Mouse (Mus musculus) midbrain, embryonic 15.5 days (tissue): ENCODE measurements at regions not wholly inside any gene's neighbourhood (a gene's known extent, or its start where the extent isn't known, plus 50 kb on each side); places are given as distances from the start of the nearest gene placed in this dataset.
"Not testable (repeated sequence)": the region's sequence is repeated elsewhere in the genome, so short reads cannot be mapped to it uniquely, and the experiment has no call there.

ENCODE experiments used
- ATAC-seq: fragments of 200-750 bp; cut with Nextera tagmentation; replicated peaks from 2 replicates; pipeline ENCODE4 v1.8.0; 2017; ENCODE audit warnings: moderate TSS enrichment
- H3K27ac ChIP-seq: fragments of 300-500 bp; sonication (generic); 2 replicates; pipeline ENCODE4 v1.5.1; 2015; ENCODE audit warnings: mild to moderate bottlenecking, inconsistent platforms
- H3K27me3 ChIP-seq: fragments of 300-500 bp; sonication (generic); replicated peaks from 2 replicates; pipeline ENCODE4 v1.6.1; 2015; ENCODE audit warnings: inconsistent platforms
- H3K36me3 ChIP-seq: fragments of 300-500 bp; sonication (generic); replicated peaks from 2 replicates; pipeline ENCODE4 v1.6.1; 2015; ENCODE audit warnings: inconsistent platforms
- H3K4me1 ChIP-seq: fragments of 300-500 bp; sonication (generic); 2 replicates; pipeline ENCODE4 v1.6.1; 2015; ENCODE audit warnings: inconsistent platforms
- H3K4me2 ChIP-seq: fragments of 300-500 bp; sonication (generic); 2 replicates; pipeline ENCODE4 v1.6.1; 2015; ENCODE audit warnings: inconsistent platforms, mild to moderate bottlenecking, moderate library complexity
- H3K4me3 ChIP-seq: fragments of 300-500 bp; sonication (generic); 2 replicates; pipeline ENCODE4 v1.5.1; 2015; ENCODE audit warnings: mild to moderate bottlenecking, inconsistent platforms
- H3K9ac ChIP-seq: fragments of 300-500 bp; sonication (generic); 2 replicates; pipeline ENCODE4 v1.6.1; 2015; ENCODE audit warnings: mild to moderate bottlenecking, inconsistent platforms
- H3K9me3 ChIP-seq: fragments of 300-500 bp; sonication (generic); 2 replicates; pipeline ENCODE4 v1.6.1; 2016; ENCODE audit warnings: inconsistent platforms
- WGBS: fragments of 180-500 bp; shearing (Covaris S2); methylation state at CpG from one replicate; pipeline ENCODE4 v1.1.7; 2015; ENCODE audit warnings: mixed read lengths; 5-methylcytosine and 5-hydroxymethylcytosine counted together

- H3K27me3 ChIP-seq: no peaks in the 10 kb centered on the region
- H3K36me3 ChIP-seq: no peaks in the 10 kb centered on the region
- no peak for ATAC-seq
- no peak overlapping the region for H3K4me2 ChIP-seq
- peaks cover 13% of the 10 kb centered on the region; the same call in 1 of the 2 replicates for H3K4me1 ChIP-seq
- 52% methylated on average over 11 of the region's 11 CpGs for WGBS
- no peak overlapping the region for H3K4me3 ChIP-seq
- H3K27ac ChIP-seq: 0 out of 2 replicates have a peak overlapping the region, but pooled peaks have one; percentile 25
- H3K9ac ChIP-seq: no peak overlapping the region
- no peaks in the 10 kb centered on the region for H3K9me3 ChIP-seq
Observed at GRCm38 (mm10) chr1:35875210-35875811, 192.9 kb upstream of the Hs6st1 start.

GRCm38 (mm10) chr1:35878426-35878825, 189.8 kb upstream of the Hs6st1 start:
- 88% methylated on average over 4 of the region's 4 CpGs for WGBS
- Histone ChIP-seq H3K9me3 (no peaks in the 10 kb centered on the region), H3K9ac (no peak overlapping the region), H3K36me3 (no peaks in the 10 kb centered on the region), H3K4me1 (peaks cover 8% of the 10 kb centered on the region; the same call in 1 of the 2 replicates), H3K27me3 (no peaks in the 10 kb centered on the region), H3K4me3 (no peak overlapping the region), H3K4me2 (no peak overlapping the region), H3K27ac (no peak overlapping the region)
- no peak for ATAC-seq

- Histone ChIP-seq H3K4me1 (peaks cover 8% of the 10 kb centered on the region; the same call in 1 of the 2 replicates), H3K27ac (no peak overlapping the region)
Observed at GRCm38 (mm10) chr1:35879388-35880093, 188.7 kb upstream of the Hs6st1 start.

GRCm38 (mm10) chr1:35880562-35881265, 187.5 kb upstream of the Hs6st1 start:
- WGBS: 91% methylated on average over 6 of the region's 6 CpGs
- Histone ChIP-seq H3K4me2 (no peak overlapping the region), H3K4me1 (peaks cover 8% of the 10 kb centered on the region; the same call in 1 of the 2 replicates), H3K36me3 (no peaks in the 10 kb centered on the region), H3K27ac (no peak overlapping the region), H3K27me3 (no peaks in the 10 kb centered on the region), H3K4me3 (no peak overlapping the region), H3K9ac (no peak overlapping the region), H3K9me3 (no peaks in the 10 kb centered on the region)
- ATAC-seq: no peak

More at GRCm38 (mm10) chr1:35879388-35880093, 188.7 kb upstream of the Hs6st1 start:
- H3K4me2 ChIP-seq: no peak overlapping the region
- no peaks in the 10 kb centered on the region for H3K27me3 ChIP-seq
- H3K9me3 ChIP-seq: no peaks in the 10 kb centered on the region
- no peaks in the 10 kb centered on the region for H3K36me3 ChIP-seq
- no peak overlapping the region for H3K9ac ChIP-seq
- 59% methylated on average over 11 of the region's 11 CpGs for WGBS
- ATAC-seq: peak; percentile 62; the same call in 1 of the 2 replicates
- H3K4me3 ChIP-seq: no peak overlapping the region

GRCm38 (mm10) chr1:35881521-35881920, 186.7 kb upstream of the Hs6st1 start:
- Histone ChIP-seq H3K27me3 (no peaks in the 10 kb centered on the region), H3K4me1 (peaks cover 8% of the 10 kb centered on the region; the same call in 1 of the 2 replicates), H3K36me3 (no peaks in the 10 kb centered on the region), H3K27ac (no peak overlapping the region), H3K4me2 (no peak overlapping the region), H3K9ac (no peak overlapping the region), H3K4me3 (no peak overlapping the region), H3K9me3 (no peaks in the 10 kb centered on the region)
- 83% methylated on average over 4 of the region's 4 CpGs for WGBS
- ATAC-seq: no peak

- Histone ChIP-seq H3K4me2 (no peak overlapping the region), H3K27me3 (no peaks in the 10 kb centered on the region), H3K4me1 (peaks cover 8% of the 10 kb centered on the region; the same call in 1 of the 2 replicates), H3K9me3 (no peaks in the 10 kb centered on the region), H3K4me3 (no peak overlapping the region), H3K36me3 (no peaks in the 10 kb centered on the region), H3K27ac (no peak overlapping the region), H3K9ac (no peak overlapping the region)
- 74% methylated on average over 1 of the region's 1 CpGs for WGBS
- ATAC-seq: no peak
Observed at GRCm38 (mm10) chr1:35882101-35882500, 186.1 kb upstream of the Hs6st1 start.

- Histone ChIP-seq H3K9me3 (no peaks in the 10 kb centered on the region), H3K27me3 (no peaks in the 10 kb centered on the region), H3K4me3 (no peak overlapping the region), H3K27ac (no peak overlapping the region), H3K4me2 (no peak overlapping the region), H3K36me3 (no peaks in the 10 kb centered on the region), H3K4me1 (no peaks in the 10 kb centered on the region), H3K9ac (no peak overlapping the region)
- no peak for ATAC-seq
- 67% methylated on average over 19 of the region's 19 CpGs for WGBS
Observed at GRCm38 (mm10) chr1:35889731-35890499, 178.3 kb upstream of the Hs6st1 start.

- Histone ChIP-seq H3K27ac (no peak overlapping the region), H3K9me3 (no peaks in the 10 kb centered on the region), H3K4me2 (no peak overlapping the region), H3K27me3 (no peaks in the 10 kb centered on the region), H3K4me3 (no peak overlapping the region), H3K9ac (no peak overlapping the region), H3K4me1 (no peaks in the 10 kb centered on the region), H3K36me3 (no peaks in the 10 kb centered on the region)
- no peak for ATAC-seq
- WGBS: 87% methylated on average over 15 of the region's 15 CpGs
Observed at GRCm38 (mm10) chr1:35890500-35890900, 177.7 kb upstream of the Hs6st1 start.

- H3K36me3 ChIP-seq: no peaks in the 10 kb centered on the region
- no peak overlapping the region for H3K27ac ChIP-seq
- H3K9me3 ChIP-seq: no peaks in the 10 kb centered on the region
- no peak for ATAC-seq
- no peaks in the 10 kb centered on the region for H3K27me3 ChIP-seq
- no peaks in the 10 kb centered on the region for H3K4me1 ChIP-seq
- H3K4me3 ChIP-seq: no peak overlapping the region
- H3K4me2 ChIP-seq: no peak overlapping the region
- no peak overlapping the region for H3K9ac ChIP-seq
- 68% methylated on average over 1 of the region's 1 CpGs for WGBS
Observed at GRCm38 (mm10) chr1:35899536-35899935, 168.7 kb upstream of the Hs6st1 start.

GRCm38 (mm10) chr1:35904001-35904547, 164.1 kb upstream of the Hs6st1 start:
- 91% methylated on average over 9 of the region's 9 CpGs for WGBS
- H3K4me2 ChIP-seq: no peak overlapping the region
- H3K4me3 ChIP-seq: no peak overlapping the region
- no peak for ATAC-seq
- H3K27ac ChIP-seq: no peak overlapping the region
- H3K36me3 ChIP-seq: no peaks in the 10 kb centered on the region
- H3K9ac ChIP-seq: no peak overlapping the region
- no peaks in the 10 kb centered on the region for H3K27me3 ChIP-seq
- H3K4me1 ChIP-seq: no peaks in the 10 kb centered on the region
- no peaks in the 10 kb centered on the region for H3K9me3 ChIP-seq

GRCm38 (mm10) chr1:35913551-35913950, 154.6 kb upstream of the Hs6st1 start:
- H3K4me1 ChIP-seq: no peaks in the 10 kb centered on the region
- no peak for ATAC-seq
- no peak overlapping the region for H3K4me2 ChIP-seq
- 94% methylated on average over 4 of the region's 4 CpGs for WGBS
- H3K27ac ChIP-seq: no peak overlapping the region
- H3K9ac ChIP-seq: no peak overlapping the region
- H3K9me3 ChIP-seq: no peaks in the 10 kb centered on the region
- H3K4me3 ChIP-seq: no peak overlapping the region
- no peaks in the 10 kb centered on the region for H3K27me3 ChIP-seq
- H3K36me3 ChIP-seq: no peaks in the 10 kb centered on the region

GRCm38 (mm10) chr1:35914175-35914574, 154.0 kb upstream of the Hs6st1 start:
- WGBS: 92% methylated on average over 8 of the region's 8 CpGs
- not testable (repeated sequence) for ATAC-seq, H3K27me3 ChIP-seq

More at GRCm38 (mm10) chr1:35914175-35914574, 154.0 kb upstream of the Hs6st1 start:
- H3K4me2 ChIP-seq, H3K9ac ChIP-seq, H3K36me3 ChIP-seq, H3K4me3 ChIP-seq, H3K9me3 ChIP-seq, H3K4me1 ChIP-seq, H3K27ac ChIP-seq: not testable (repeated sequence)
